Mouse (Mus musculus) brain, embryonic 14.5 days (tissue): ENCODE measurements around the gene Pdpk1.

Experiments used
- CTCF ChIP-seq: fragments of 200-500 bp; IDR thresholded peaks from 2 replicates; pipeline ENCODE4 v1.5.1; 2012; ENCODE audit warnings: inconsistent platforms, mild to moderate bottlenecking, moderate library complexity, borderline replicate concordance; ENCODE audit not compliant: insufficient read depth, insufficient read length; ENCODE audit errors: extremely low read depth
- POLR2A ChIP-seq: fragments of 200-500 bp; IDR thresholded peaks from 2 replicates; pipeline ENCODE4 v1.6.1; 2012; ENCODE audit warnings: mild to moderate bottlenecking, inconsistent platforms, borderline replicate concordance; ENCODE audit not compliant: poor library complexity, insufficient read depth, insufficient read length, severe bottlenecking; ENCODE audit errors: extremely low read depth

DNA sequence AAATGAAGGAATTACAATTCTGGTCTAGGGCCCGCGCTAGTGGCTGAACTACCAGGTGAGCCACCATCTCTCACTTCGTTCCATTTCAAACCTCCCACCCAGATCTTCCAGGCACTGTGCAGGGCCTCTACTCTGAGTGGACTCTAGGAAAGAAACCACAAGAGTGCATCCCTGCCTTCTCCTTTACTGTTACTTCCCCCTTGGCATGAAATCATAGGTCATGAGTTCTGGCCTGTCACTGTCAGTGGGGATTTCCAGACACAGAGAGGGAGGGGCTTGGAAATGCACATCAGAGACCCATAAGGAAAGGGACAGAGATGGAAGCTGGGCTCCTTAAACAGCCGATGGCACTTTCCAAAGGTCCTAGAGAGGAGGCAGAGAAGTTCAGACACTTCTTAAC is 21.0 kb upstream of the Pdpk1 start:
- no peak for TF ChIP-seq CTCF
- TF ChIP-seq POLR2A = no peak
